Mouse (Mus musculus): ENCODE measurements at regions not wholly inside any gene's neighbourhood (a gene's known extent, or its start where the extent isn't known, plus 50 kb on each side); places are given as distances from the start of the nearest gene placed in this dataset.

DNA sequence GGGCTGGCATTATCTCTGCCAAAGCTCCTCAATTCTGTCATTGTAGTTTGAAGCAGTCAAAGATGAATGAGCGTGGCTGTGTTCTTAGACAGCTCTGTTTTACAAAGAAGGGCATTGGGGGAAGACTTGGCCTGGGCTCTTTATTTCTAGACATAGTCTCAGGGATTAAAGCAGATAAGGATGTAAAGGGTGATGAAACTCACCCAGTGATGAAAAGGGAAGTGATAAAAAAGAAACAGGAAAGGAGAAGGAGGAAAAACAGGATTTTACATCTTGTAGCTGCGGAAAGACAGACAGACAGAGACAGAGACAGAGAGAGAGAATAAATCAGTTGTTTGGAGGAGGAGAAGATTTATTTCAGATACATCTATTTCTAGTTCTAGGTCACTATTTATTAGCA is 95.5 kb upstream of the Chl1 start:
- no peak for TF ChIP-seq CTCF (IDR thresholded peaks at IDR 0.05 in 2 of 3, conservative IDR thresholded peaks at IDR 0.05 in 1 of 3; ENCODE audit: control insufficient read depth in 1 of 3, insufficient read depth in 1 of 3, low read depth in 2 of 3, low read length in 3 of 3, poor library complexity in 1 of 3, severe bottlenecking in 1 of 3)
- DNase-seq (ENCODE audit: low read depth, low spot score) = no peak
- H3K9me3 ChIP-seq (replicated peaks; ENCODE audit: insufficient read depth, low read length) = no peaks in the 10 kb centered on the region
- no peak overlapping the region for H3K4me3 ChIP-seq (ENCODE audit: control insufficient read depth in 1 of 2, insufficient read depth in 1 of 2, low read depth in 2 of 2, low read length in 2 of 2)
- H3K79me2 ChIP-seq (ENCODE audit: control insufficient read depth, insufficient read depth, low read length, poor library complexity) = no peaks in the 10 kb centered on the region
- H3K9ac ChIP-seq (ENCODE audit: control insufficient read depth, low read depth, low read length, poor library complexity, severe bottlenecking) = no peak overlapping the region
- H3K36me3 ChIP-seq (ENCODE audit: control insufficient read depth in 1 of 2, insufficient read depth in 2 of 2, low read length in 2 of 2) = no peaks in the 10 kb centered on the region
- no peaks in the 10 kb centered on the region for H3K4me1 ChIP-seq (ENCODE audit: control insufficient read depth in 1 of 2, insufficient read depth in 2 of 2, low read length in 2 of 2)
- H3K27me3 ChIP-seq (ENCODE audit: control insufficient read depth in 1 of 2, insufficient read depth in 2 of 2, low read length in 2 of 2) = no peaks in the 10 kb centered on the region
- H3K27ac ChIP-seq (ENCODE audit: control insufficient read depth, low read depth, low read length) = no peak overlapping the region

DNA sequence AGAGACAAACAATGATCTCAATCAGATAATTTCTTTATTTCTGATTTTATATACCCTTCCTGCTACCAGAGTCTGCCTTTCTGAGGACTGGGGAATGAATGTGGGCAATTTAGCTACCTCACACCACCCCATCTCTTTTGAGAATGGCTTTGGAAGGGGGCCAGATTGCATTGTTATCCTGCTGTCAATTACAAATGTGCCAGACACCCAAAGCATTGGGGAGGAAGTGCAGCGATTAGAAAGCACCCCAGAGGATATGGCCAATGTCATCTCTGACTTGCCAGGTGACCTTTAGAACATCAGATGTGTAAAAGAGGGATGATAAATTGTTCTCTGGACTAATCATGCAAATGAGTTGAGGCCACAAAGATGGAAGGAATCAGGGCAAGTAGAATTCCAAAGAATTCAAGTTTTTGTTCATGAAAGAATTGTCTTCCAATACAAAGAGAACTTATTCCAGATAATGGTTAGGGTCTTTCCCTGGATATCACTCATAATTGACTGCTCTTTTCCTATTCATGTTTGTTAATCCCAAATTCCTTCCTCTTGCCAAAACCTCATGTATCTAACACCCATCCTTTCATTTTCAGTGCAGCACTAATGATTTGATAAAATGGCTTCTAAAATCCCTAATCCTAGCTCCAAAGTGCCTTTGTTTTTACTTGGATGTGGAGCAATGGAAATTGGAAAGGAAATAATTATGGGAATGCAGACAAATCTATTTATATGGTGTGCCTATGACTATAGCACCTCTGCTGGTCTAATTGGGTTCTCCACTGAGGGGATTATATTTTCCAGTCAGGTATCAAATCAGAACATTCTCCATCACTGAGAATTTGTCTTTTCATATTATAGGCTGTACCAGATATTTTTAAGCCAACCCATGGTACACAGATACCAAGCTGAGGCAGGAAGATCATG is 89.1 kb upstream of the Chl1 start:
- H3K9me3 ChIP-seq (replicated peaks; ENCODE audit: insufficient read depth, low read length) = no peaks in the 10 kb centered on the region
- H3K36me3 ChIP-seq (ENCODE audit: control insufficient read depth in 1 of 2, insufficient read depth in 2 of 2, low read length in 2 of 2) = no peaks in the 10 kb centered on the region
- no peak overlapping the region for H3K4me3 ChIP-seq (ENCODE audit: control insufficient read depth in 1 of 2, insufficient read depth in 1 of 2, low read depth in 2 of 2, low read length in 2 of 2)
- no peak for DNase-seq (ENCODE audit: low read depth, low spot score)
- no peak overlapping the region for H3K27ac ChIP-seq (ENCODE audit: control insufficient read depth, low read depth, low read length)
- no peak for TF ChIP-seq MYC (IDR thresholded peaks at IDR 0.05; ENCODE audit: low read depth, low read length)
- TF ChIP-seq TCF12 (IDR thresholded peaks at IDR 0.05; ENCODE audit: low read depth, low read length) = no peak
- no peak for TF ChIP-seq POLR2AphosphoS5 (IDR thresholded peaks at IDR 0.05; ENCODE audit: borderline replicate concordance, low read depth, low read length)
- no peak for TF ChIP-seq SMC3 (IDR thresholded peaks at IDR 0.05; ENCODE audit: low read depth, low read length)
- TF ChIP-seq CHD2 (IDR thresholded peaks at IDR 0.05; ENCODE audit: low read length) = no peak
- no peak for TF ChIP-seq KAT2A (conservative IDR thresholded peaks at IDR 0.05; ENCODE audit: low read depth, low read length)
- no peak for TF ChIP-seq USF1 (IDR thresholded peaks at IDR 0.05; ENCODE audit: low read depth, low read length)
- no peak for TF ChIP-seq GATA1 (IDR thresholded peaks at IDR 0.05; ENCODE audit: low read depth, low read length)
- no peak for TF ChIP-seq ZC3H11A (IDR thresholded peaks at IDR 0.05; ENCODE audit: low read depth, low read length)
- TF ChIP-seq JUND (IDR thresholded peaks at IDR 0.05; ENCODE audit: low read depth, low read length) = no peak
- no peak for TF ChIP-seq MYB (IDR thresholded peaks at IDR 0.05; ENCODE audit: low read depth, low read length)
- TF ChIP-seq MAFK (IDR thresholded peaks at IDR 0.05; ENCODE audit: borderline replicate concordance, low read depth, low read length) = no peak
- TF ChIP-seq NELFE (IDR thresholded peaks at IDR 0.05; ENCODE audit: low read depth, low read length) = no peak
- TF ChIP-seq MAX (IDR thresholded peaks at IDR 0.05; ENCODE audit: low read length) = no peak
- TF ChIP-seq CTCF (IDR thresholded peaks at IDR 0.05 in 2 of 3, conservative IDR thresholded peaks at IDR 0.05 in 1 of 3; ENCODE audit: control insufficient read depth in 1 of 3, insufficient read depth in 1 of 3, low read depth in 2 of 3, low read length in 3 of 3, poor library complexity in 1 of 3, severe bottlenecking in 1 of 3) = no peak
- TF ChIP-seq ETS1 (IDR thresholded peaks at IDR 0.05; ENCODE audit: low read depth, low read length) = no peak
- H3K4me1 ChIP-seq (ENCODE audit: control insufficient read depth in 1 of 2, insufficient read depth in 2 of 2, low read length in 2 of 2) = no peaks in the 10 kb centered on the region
- H3K27me3 ChIP-seq (ENCODE audit: control insufficient read depth in 1 of 2, insufficient read depth in 2 of 2, low read length in 2 of 2) = no peaks in the 10 kb centered on the region
- no peak overlapping the region for H3K9ac ChIP-seq (ENCODE audit: control insufficient read depth, low read depth, low read length, poor library complexity, severe bottlenecking)
- H3K79me2 ChIP-seq (ENCODE audit: control insufficient read depth, insufficient read depth, low read length, poor library complexity) = no peaks in the 10 kb centered on the region

All from MEL (cell line).